Mouse (Mus musculus) cerebellum, adult 2 months (tissue): ENCODE data around the gene Bmpr2. TPM values are rescaled to one million over a fixed set of nuclear protein-coding genes. Genes with fewer than 3 reads are reported as not detected.
A peak's percentile ranks its signal among the peaks of the same experiment; 100 is the strongest.

Experiments used
- DNase-seq, 2 experiments: peaks; one replicate each; pipeline ENCODE4 v3.0.0; 2021
- H3K27ac ChIP-seq: fragments of 200-500 bp; 2 replicates; pipeline ENCODE4 v1.5.1; 2012; ENCODE audit warnings: low read length, control low read depth, inconsistent platforms; ENCODE audit not compliant: insufficient read depth
- H3K27me3 ChIP-seq: fragments of 200-500 bp; 2 replicates; pipeline ENCODE4 v1.6.1; 2012; ENCODE audit warnings: inconsistent platforms, mild to moderate bottlenecking, low read length, moderate library complexity; ENCODE audit not compliant: control insufficient read depth, insufficient read depth
- H3K4me1 ChIP-seq: fragments of 200-500 bp; 2 replicates; pipeline ENCODE4 v1.6.1; 2011; ENCODE audit warnings: low read length; ENCODE audit not compliant: control insufficient read depth, insufficient read depth
- H3K4me3 ChIP-seq: fragments of 200-500 bp; replicated peaks from 2 replicates; pipeline ENCODE3; 2011; ENCODE audit warnings: mild to moderate bottlenecking, low read depth, low read length, control low read depth; ENCODE audit not compliant: insufficient read depth
- CTCF ChIP-seq: fragments of 200-500 bp; IDR thresholded peaks from 2 replicates; pipeline ENCODE4 v1.5.1; 2011; ENCODE audit warnings: low read depth, mild to moderate bottlenecking, control low read depth, low read length, moderate library complexity, borderline replicate concordance; ENCODE audit not compliant: insufficient read depth
- POLR2A ChIP-seq: fragments of 200-500 bp; IDR thresholded peaks from 2 replicates; pipeline ENCODE4 v1.6.1; 2011; ENCODE audit warnings: low read length, control low read depth, borderline replicate concordance; ENCODE audit not compliant: insufficient read depth
- WGBS: fragments of 180-500 bp; shearing (Covaris S2); methylation state at CpG from one replicate; pipeline ENCODE4 v1.1.7; 2018; 5-methylcytosine and 5-hydroxymethylcytosine counted together
- polyA plus RNA-seq: library from polyadenylated mRNA; depleted of rRNA; stranded (reverse); fragments of >200 nt; gene quantifications from 2 replicates; pipeline ENCODE4 v1.2.3, GENCODE M21; 2012

Gene Bmpr2
- polyA plus RNA-seq, 1 experiment, result 22.1 TPM

DNA sequence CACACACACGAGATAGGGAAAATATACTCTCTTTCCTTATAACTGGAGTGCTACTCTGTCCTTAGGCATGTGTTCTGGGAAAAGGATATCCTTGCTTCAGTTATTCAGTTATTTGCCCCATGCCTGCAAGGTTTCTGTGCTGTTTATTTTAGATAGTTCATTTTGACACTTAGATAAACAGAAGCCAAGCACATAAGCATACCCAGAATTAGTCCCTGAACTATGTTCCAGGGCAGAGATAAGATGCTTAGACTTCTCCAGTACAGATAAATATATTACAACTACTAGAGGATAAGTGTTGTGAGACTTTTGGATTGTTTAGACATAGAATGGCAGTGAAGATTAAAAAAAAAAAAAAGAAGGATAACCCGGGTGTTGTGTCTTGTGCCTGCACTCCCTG is 41.2 kb downstream of the Bmpr2 start:
- H3K4me3 ChIP-seq, result no peak overlapping the region
- H3K4me1 ChIP-seq, result peaks cover 4% of the 10 kb centered on the region
- TF ChIP-seq CTCF (no peak), POLR2A (no peak)
- H3K27me3 ChIP-seq, result no peaks in the 10 kb centered on the region
- 70% methylated on average over 2 of the region's 2 CpGs for WGBS
- no peak overlapping the region for H3K27ac ChIP-seq
- DNase-seq, result no peak

DNA sequence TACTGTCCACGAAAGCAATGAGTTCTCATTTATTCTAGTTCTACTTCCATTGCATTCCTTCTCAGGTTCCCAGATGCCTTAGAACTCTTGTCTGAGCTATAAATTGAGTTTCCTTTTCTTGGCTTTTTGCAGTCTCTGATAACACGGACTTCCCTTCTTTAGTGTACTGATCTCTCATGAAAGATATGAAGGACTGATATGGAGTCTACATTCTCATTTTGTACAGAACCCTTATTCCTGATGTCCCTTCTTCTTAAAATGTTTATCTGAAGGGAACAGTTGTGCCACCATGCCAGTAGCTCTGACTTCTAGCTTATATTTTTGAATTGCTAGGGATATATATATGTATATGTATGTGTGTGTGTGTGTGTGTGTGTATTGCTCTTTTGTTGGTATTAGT is 46.7 kb downstream of the Bmpr2 start:
- H3K27ac ChIP-seq, result no peak overlapping the region
- 80% methylated on average over 2 of the region's 2 CpGs for WGBS
- TF ChIP-seq POLR2A (no peak), CTCF (no peak)
- no peaks in the 10 kb centered on the region for H3K27me3 ChIP-seq
- DNase-seq, result no peak
- H3K4me3 ChIP-seq, result no peak overlapping the region
- no peaks in the 10 kb centered on the region for H3K4me1 ChIP-seq

DNA sequence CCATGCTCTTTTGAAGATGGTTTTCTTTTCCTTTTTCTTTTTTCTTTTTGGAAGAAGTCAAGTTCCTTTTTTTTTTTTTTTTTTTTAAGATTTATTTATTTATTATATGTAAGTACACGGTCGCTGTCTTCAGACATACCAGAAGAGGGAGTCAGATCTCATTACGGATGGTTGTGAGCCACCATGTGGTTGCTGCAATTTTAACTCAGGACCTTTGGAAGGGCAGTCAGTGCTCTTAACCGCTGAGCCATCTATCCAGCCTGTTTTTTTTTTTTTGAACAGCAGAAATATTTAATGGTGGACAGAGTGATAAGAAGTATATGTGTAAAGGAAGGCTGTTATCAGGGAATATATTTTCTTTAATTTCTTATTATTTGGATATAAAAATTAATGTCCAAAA is 49.6 kb downstream of the Bmpr2 start:
- 84% methylated on average over 4 of the region's 4 CpGs for WGBS
- no peak for TF ChIP-seq CTCF
- TF ChIP-seq POLR2A, result no peak
- H3K27me3 ChIP-seq, result no peaks in the 10 kb centered on the region

DNA sequence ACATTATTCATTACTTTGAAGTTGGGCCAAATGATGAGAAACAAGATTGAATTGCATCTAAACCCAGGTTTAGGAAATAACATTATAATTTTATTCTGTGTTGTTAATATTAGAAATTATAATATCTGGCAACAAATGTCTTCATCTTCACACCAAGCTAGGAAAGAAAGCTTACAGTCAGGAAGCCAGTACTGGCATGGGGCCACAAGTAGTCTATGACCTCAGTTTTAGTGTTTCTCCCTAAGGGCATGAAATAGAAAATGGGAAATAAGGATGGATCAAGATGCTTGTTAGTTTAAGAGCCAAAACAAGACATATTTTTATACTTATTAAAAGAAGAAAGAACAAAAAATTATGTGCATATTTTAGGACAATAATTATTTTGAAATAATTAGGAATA is 62.2 kb downstream of the Bmpr2 start:
- H3K4me1 ChIP-seq, result 0 out of 2 replicates have a peak, but pooled peaks cover 2% of the 10 kb centered on the region
- no peaks in the 10 kb centered on the region for H3K27me3 ChIP-seq
- H3K27ac ChIP-seq, result no peak overlapping the region
- H3K4me3 ChIP-seq, result no peak overlapping the region
- no peak for TF ChIP-seq POLR2A
- TF ChIP-seq CTCF, result no peak
- peak in 1 of 2 experiments; percentile 16 for DNase-seq

More for the DNA sequence above, 49.6 kb downstream of the Bmpr2 start:
- DNase-seq, result no peak
- Histone ChIP-seq H3K4me1 (no peaks in the 10 kb centered on the region), H3K4me3 (no peak overlapping the region), H3K27ac (no peak overlapping the region)

DNA sequence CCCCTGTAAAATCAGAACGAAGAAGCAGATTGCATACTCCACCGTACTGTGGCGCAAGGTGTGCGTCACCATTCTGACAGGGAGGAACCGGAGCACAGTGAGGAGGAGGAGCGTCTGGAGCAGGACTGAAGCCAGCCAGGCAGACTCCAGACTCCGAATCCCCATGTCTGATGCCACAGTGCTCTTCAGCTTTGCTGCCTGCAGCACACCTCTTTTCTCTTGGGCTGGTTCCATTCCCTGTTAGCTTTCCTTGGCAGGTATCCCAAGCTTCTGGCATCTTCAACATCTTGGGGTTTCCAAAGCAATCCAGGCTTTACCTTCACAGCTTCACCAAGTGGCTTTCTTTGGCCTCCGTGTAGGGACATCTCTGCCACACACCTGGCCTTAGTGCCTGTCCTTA is 63.4 kb downstream of the Bmpr2 start:
- TF ChIP-seq CTCF, result no peak
- TF ChIP-seq POLR2A, result no peak
- Histone ChIP-seq H3K4me1 (0 out of 2 replicates have a peak, but pooled peaks cover 2% of the 10 kb centered on the region), H3K27me3 (no peaks in the 10 kb centered on the region), H3K27ac (peak overlapping the region; percentile 5; the same call in 1 of the 2 replicates), H3K4me3 (peak overlapping the region; percentile 0)
- 19% methylated on average over 8 of the region's 8 CpGs for WGBS
- peak; percentile 55 to 70 for DNase-seq

DNA sequence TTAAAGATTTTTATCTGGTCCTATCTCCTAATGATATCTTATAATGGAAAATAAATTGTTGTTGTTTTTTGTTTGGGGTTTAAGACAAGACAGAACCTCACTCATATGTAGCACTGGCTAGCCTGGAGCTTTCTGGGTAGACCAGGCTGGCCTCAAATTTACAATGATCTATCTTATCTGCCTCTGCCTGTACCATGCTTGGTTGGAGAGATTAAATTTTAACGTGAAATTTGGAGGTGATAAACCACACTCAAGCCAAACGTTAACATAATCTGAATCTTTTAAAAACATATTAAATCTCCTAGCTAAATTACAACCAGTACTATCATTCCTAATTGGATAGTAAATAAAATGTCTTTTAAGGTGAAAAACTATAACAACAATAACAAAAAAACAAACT is 66.2 kb downstream of the Bmpr2 start:
- 78% methylated on average over 2 of the region's 2 CpGs for WGBS
- no peak for DNase-seq
- H3K27me3 ChIP-seq, result no peaks in the 10 kb centered on the region
- no peak overlapping the region for H3K4me3 ChIP-seq
- TF ChIP-seq POLR2A (no peak), CTCF (no peak)
- H3K4me1 ChIP-seq, result 0 out of 2 replicates have a peak, but pooled peaks cover 2% of the 10 kb centered on the region
- no peak overlapping the region for H3K27ac ChIP-seq

DNA sequence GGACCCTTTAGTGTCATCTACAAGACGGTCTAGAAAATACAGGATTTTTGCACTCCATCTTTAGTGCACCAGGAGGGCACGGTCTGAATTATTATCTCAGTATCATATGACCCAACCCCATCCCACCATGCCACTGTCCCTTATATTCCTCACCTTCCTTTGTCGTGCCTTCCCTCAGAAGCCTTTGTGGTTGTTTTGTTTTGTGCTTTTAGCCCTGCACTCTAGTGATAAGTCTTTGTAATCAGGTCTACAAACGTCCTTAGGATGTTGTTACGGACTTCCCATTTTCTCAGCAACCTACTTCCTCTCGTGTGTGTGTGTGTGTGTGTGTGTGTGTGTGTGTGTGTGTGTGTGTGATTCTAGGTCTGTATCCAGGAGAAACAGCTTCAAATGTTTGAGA is 67.0 kb downstream of the Bmpr2 start:
- Histone ChIP-seq H3K27me3 (no peaks in the 10 kb centered on the region), H3K27ac (no peak overlapping the region), H3K4me3 (no peak overlapping the region), H3K4me1 (0 out of 2 replicates have a peak, but pooled peaks cover 2% of the 10 kb centered on the region)
- no peak for TF ChIP-seq POLR2A
- no peak for TF ChIP-seq CTCF
- no peak for DNase-seq
- whole genome bisulfite sequencing, result 85% methylated on average over 6 of the region's 6 CpGs

DNA sequence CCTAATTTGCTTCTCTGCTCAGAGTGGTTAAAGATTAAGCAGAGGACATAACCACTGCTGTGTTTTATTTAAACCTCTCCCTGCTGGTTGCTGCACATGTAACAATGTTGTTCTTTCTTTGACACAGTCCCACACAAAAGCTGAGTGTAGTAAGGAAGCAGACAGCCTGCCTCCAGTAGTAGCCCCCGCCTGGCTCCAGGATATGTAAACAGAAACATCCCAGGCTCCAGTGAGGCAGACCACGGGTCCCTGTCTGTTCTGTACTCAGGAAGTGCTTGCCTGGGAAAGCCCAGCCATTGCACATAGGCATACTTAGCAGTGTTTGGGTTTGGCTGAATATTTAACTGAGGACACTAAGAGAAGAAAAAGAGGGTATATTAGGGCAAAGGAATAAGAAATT is 70.5 kb downstream of the Bmpr2 start:
- 21% methylated on average over 2 of the region's 2 CpGs for WGBS
- no peak for DNase-seq
- Histone ChIP-seq H3K4me1 (no peaks in the 10 kb centered on the region), H3K27ac (no peak overlapping the region; the same call in 1 of the 2 replicates), H3K4me3 (no peak overlapping the region), H3K27me3 (no peaks in the 10 kb centered on the region)
- no peak for TF ChIP-seq CTCF
- TF ChIP-seq POLR2A, result no peak
